Mouse (Mus musculus) limb, embryonic 11.5 days (tissue): ENCODE measurements around the gene Nsun5. TPM values are rescaled to one million over a fixed set of nuclear protein-coding genes. Genes with fewer than 3 reads are reported as not detected.

Experiments
- ATAC-seq: fragments of 200-750 bp; cut with Nextera tagmentation; 2 replicates; pipeline ENCODE4 v1.8.0; 2017; ENCODE audit warnings: low read depth; ENCODE audit not compliant: insufficient number of reproducible peaks, low FRiP score, low TSS enrichment
- DNase-seq: peaks from one replicate; pipeline ENCODE4 v3.0.0-alpha.2; 2015; ENCODE audit warnings: low spot score
- H3K27ac ChIP-seq: fragments of 300-500 bp; sonication (generic); replicated peaks from 2 replicates; pipeline ENCODE4 v1.5.1; 2014; ENCODE audit warnings: low read depth, mild to moderate bottlenecking, low read length
- H3K27me3 ChIP-seq: fragments of 300-500 bp; sonication (generic); 2 replicates; pipeline ENCODE4 v1.6.1; 2014; ENCODE audit warnings: mild to moderate bottlenecking, low read length, mixed read lengths; ENCODE audit not compliant: control insufficient read depth, insufficient read depth
- H3K36me3 ChIP-seq: fragments of 300-500 bp; sonication (generic); 2 replicates; pipeline ENCODE4 v1.6.1; 2014; ENCODE audit warnings: mild to moderate bottlenecking, low read length, moderate library complexity, mixed read lengths; ENCODE audit not compliant: control insufficient read depth, insufficient read depth
- H3K4me1 ChIP-seq: fragments of 300-500 bp; sonication (generic); 2 replicates; pipeline ENCODE4 v1.6.1; 2014; ENCODE audit warnings: low read length, mixed read lengths; ENCODE audit not compliant: control insufficient read depth, insufficient read depth
- H3K4me2 ChIP-seq: fragments of 300-500 bp; sonication (generic); 2 replicates; pipeline ENCODE4 v1.6.1; 2014; ENCODE audit warnings: low read depth, mild to moderate bottlenecking, moderate library complexity; ENCODE audit not compliant: severe bottlenecking
- H3K4me3 ChIP-seq: fragments of 300-500 bp; sonication (generic); 2 replicates; pipeline ENCODE4 v1.5.1; 2014; ENCODE audit warnings: low read depth, low read length
- H3K9ac ChIP-seq: fragments of 300-500 bp; sonication (generic); 2 replicates; pipeline ENCODE4 v1.6.1; 2014; ENCODE audit warnings: mild to moderate bottlenecking, low read length
- H3K9me3 ChIP-seq: fragments of 300-500 bp; sonication (generic); 2 replicates; pipeline ENCODE4 v1.6.1; 2016; ENCODE audit warnings: low read length; ENCODE audit not compliant: control insufficient read depth
- WGBS: fragments of 180-500 bp; shearing (Covaris S2); extraction: QIAGEN DNeasy Blood & Tissue Kit; methylation state at CpG from one replicate; pipeline ENCODE4 v1.1.7; 2014; 5-methylcytosine and 5-hydroxymethylcytosine counted together
- polyA plus RNA-seq: library from polyadenylated mRNA; unstranded; fragments of >200 nt; fragmentation: Nextera tagmentation; extraction: Ambion mirVana; gene quantifications from 2 replicates; pipeline ENCODE4 v1.2.1, GENCODE M21; 2014

Gene Nsun5
- polyA plus RNA-seq, 1 experiment from 2014 or later, result 31.5 TPM

DNA sequence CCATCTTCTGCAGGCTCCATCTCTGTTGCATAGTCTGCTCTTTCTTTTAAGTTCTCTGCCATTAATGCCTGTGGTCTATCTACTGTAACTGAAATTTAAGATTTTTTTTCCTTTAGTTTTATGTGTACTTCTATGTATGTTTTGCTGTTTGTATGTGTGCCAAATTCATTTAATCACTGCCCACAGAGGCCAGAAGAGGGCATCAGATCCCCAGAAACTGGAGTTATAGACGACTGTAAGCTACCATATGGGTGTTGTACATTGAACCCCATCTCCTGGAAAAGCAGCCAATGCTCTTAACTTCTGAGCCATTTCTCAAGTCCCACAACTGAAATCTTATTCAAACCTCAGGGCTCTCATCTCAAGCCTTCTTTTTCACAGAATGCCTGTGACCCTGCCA, 23.3 kb upstream of the Nsun5 start:
- H3K4me1 ChIP-seq, result no peaks in the 10 kb centered on the region
- WGBS, result 24% methylated on average over 1 of the region's 1 CpGs
- DNase-seq (no peak), ATAC-seq (no peak)
- H3K36me3 ChIP-seq, result no peaks in the 10 kb centered on the region
- H3K27ac ChIP-seq, result no peak overlapping the region
- no peak overlapping the region for H3K4me2 ChIP-seq
- H3K27me3 ChIP-seq, result no peaks in the 10 kb centered on the region
- no peak overlapping the region for H3K4me3 ChIP-seq
- peaks cover 6% of the 10 kb centered on the region for H3K9me3 ChIP-seq
- no peak overlapping the region for H3K9ac ChIP-seq

GRCm38 (mm10) chr5:135347511-135348011, 22.2 kb upstream of the Nsun5 start:
- ATAC-seq, result no peak
- H3K4me2 ChIP-seq, result no peak overlapping the region
- H3K4me3 ChIP-seq, result no peak overlapping the region
- H3K9ac ChIP-seq, result no peak overlapping the region
- no peak overlapping the region for H3K27ac ChIP-seq
- 71% methylated on average over 4 of the region's 4 CpGs for WGBS
- peaks cover 6% of the 10 kb centered on the region for H3K9me3 ChIP-seq
- no peaks in the 10 kb centered on the region for H3K27me3 ChIP-seq
- DNase-seq, result no peak
- H3K4me1 ChIP-seq, result no peaks in the 10 kb centered on the region
- no peaks in the 10 kb centered on the region for H3K36me3 ChIP-seq

- no peak within 1 kb of the TSS for H3K9ac ChIP-seq
- no peaks in the 10 kb centered on the region for H3K27me3 ChIP-seq
- H3K27ac ChIP-seq, result no peak within 1 kb of the TSS
- DNase-seq (no peak), ATAC-seq (no peak)
- no peak within 1 kb of the TSS for H3K4me3 ChIP-seq
- H3K4me2 ChIP-seq, result no peak within 1 kb of the TSS
- peaks cover 6% of the 10 kb centered on the region for H3K9me3 ChIP-seq
- H3K4me1 ChIP-seq, result no peaks in the 10 kb centered on the region
- WGBS, result 90% methylated on average over 35 of the region's 35 CpGs
- H3K36me3 ChIP-seq, result no peaks in the 10 kb centered on the region
Observed at GRCm38 (mm10) chr5:135349862-135350261, 19.9 kb upstream of the Nsun5 start, which contains the start of gene Fkbp6. Gene Fkbp6 (minus strand): TSS chr5:135350044.

DNA sequence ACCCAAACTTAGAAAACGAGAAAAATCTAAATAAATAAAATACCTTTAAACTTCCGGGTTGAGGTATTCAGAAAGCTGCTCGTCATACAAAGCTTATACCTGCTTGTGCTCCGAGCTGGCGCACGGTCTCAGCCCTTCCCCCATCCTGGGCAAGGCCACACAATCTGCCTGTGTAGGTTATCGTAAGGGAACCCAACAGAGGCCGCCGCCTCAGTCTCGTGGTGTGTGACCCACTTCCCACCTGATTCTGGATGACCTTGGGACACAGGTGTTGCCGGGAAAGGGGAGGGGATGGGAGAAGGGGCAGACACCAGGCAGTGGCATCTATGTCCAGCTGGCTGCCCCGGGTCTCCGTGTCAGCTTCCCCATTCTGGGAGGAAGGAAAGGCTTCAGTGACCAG, 18.1 kb upstream of the Nsun5 start:
- Histone ChIP-seq H3K4me2 (no peak overlapping the region), H3K4me3 (no peak overlapping the region), H3K4me1 (no peaks in the 10 kb centered on the region), H3K9me3 (peaks cover 6% of the 10 kb centered on the region), H3K27ac (no peak overlapping the region), H3K36me3 (no peaks in the 10 kb centered on the region), H3K27me3 (no peaks in the 10 kb centered on the region), H3K9ac (no peak overlapping the region)
- 88% methylated on average over 13 of the region's 13 CpGs for WGBS
- no peak for DNase-seq
- no peak for ATAC-seq

DNA sequence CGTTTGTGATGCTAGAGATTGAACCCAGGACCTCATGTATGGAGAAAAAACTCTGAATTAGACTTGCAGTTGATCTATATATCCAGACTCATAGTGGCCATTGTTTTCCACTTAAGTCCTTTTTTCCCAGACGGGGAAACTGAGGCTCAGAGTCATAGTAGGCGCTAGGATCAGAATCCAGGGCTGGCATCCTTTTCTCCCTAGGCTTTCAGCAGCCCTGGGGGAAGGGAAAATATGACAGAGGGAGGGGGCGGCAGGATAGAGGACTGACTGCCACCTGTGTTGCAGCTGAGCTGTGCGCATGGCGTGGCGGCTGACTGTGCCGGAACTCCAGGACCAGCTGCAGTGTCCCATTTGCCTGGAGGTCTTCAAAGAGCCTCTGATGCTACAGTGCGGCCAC, 16.8 kb upstream of the Nsun5 start, which contains the start of gene Trim50:
TSS of gene Trim50 (plus strand) at position 301 of the 400 bp plus-strand sequence.
- Histone ChIP-seq H3K4me1 (no peaks in the 10 kb centered on the region), H3K27ac (no peak within 1 kb of the TSS), H3K36me3 (no peaks in the 10 kb centered on the region), H3K4me2 (no peak within 1 kb of the TSS), H3K9ac (no peak within 1 kb of the TSS), H3K4me3 (no peak within 1 kb of the TSS), H3K27me3 (no peaks in the 10 kb centered on the region), H3K9me3 (peaks cover 9% of the 10 kb centered on the region)
- 57% methylated on average over 9 of the region's 9 CpGs for WGBS
- ATAC-seq (no peak), DNase-seq (no peak)

DNA sequence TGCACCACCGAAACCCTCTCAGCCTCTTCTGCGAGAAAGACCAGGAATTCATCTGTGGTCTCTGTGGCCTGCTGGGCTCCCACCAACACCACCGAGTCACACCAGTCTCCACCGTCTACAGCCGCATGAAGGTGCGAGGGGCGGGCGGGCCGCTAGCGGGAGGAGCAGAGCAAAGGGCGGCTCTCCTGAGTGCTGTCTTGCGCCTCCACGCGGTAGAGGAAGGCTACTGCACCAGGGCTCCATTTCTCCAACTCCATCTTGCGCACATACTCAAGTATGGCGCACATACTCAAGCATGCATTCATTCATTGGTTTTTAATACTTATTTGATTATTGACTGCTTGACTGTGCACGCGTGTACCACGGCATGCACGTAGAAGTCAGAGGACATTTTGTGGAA, 16.2 kb upstream of the Nsun5 start:
- Histone ChIP-seq H3K36me3 (no peaks in the 10 kb centered on the region), H3K9me3 (peaks cover 9% of the 10 kb centered on the region), H3K4me3 (no peak overlapping the region), H3K27me3 (no peaks in the 10 kb centered on the region), H3K4me1 (no peaks in the 10 kb centered on the region), H3K9ac (no peak overlapping the region), H3K27ac (no peak overlapping the region), H3K4me2 (no peak overlapping the region)
- WGBS, result 15% methylated on average over 20 of the region's 20 CpGs
- DNase-seq, result peak; percentile 64
- ATAC-seq, result no peak

GRCm38 (mm10) chr5:135356090-135356489, 13.7 kb upstream of the Nsun5 start:
- Histone ChIP-seq H3K4me2 (no peak overlapping the region), H3K27me3 (no peaks in the 10 kb centered on the region), H3K36me3 (no peaks in the 10 kb centered on the region), H3K27ac (no peak overlapping the region), H3K9ac (no peak overlapping the region), H3K4me3 (no peak overlapping the region), H3K4me1 (no peaks in the 10 kb centered on the region), H3K9me3 (peaks cover 4% of the 10 kb centered on the region)
- 77% methylated on average over 1 of the region's 1 CpGs for WGBS
- ATAC-seq, result no peak
- no peak for DNase-seq

- H3K9ac ChIP-seq, result no peak overlapping the region
- H3K36me3 ChIP-seq, result no peaks in the 10 kb centered on the region
- no peak overlapping the region for H3K4me3 ChIP-seq
- ATAC-seq, result no peak
- peaks cover 4% of the 10 kb centered on the region for H3K9me3 ChIP-seq
- DNase-seq, result no peak
- H3K4me2 ChIP-seq, result no peak overlapping the region
- H3K27me3 ChIP-seq, result no peaks in the 10 kb centered on the region
- H3K27ac ChIP-seq, result no peak overlapping the region
- WGBS, result 84% methylated on average over 2 of the region's 2 CpGs
- no peaks in the 10 kb centered on the region for H3K4me1 ChIP-seq
Observed at GRCm38 (mm10) chr5:135357556-135357955, 12.2 kb upstream of the Nsun5 start.

DNA sequence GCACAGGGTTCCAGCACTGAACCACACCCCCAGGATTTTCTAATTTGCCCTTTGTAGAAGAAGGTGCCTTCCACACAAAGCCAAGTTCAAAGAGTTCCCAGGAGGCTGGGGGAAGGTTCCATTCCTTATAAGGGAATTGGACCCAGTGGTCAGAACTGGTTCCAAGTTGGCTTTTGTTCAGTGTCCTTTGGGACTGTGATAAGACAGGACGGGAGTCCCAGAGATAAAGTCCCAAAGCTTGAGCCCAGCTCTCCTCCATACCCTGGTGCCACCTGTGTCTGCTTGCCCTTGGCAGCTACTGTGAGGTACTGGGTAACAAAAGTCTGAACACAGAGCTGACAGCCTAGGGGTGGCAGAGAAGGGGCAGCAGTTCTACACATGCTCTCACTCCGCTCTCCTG, 10.0 kb upstream of the Nsun5 start:
- no peak overlapping the region for H3K4me3 ChIP-seq
- no peaks in the 10 kb centered on the region for H3K36me3 ChIP-seq
- no peak overlapping the region for H3K9ac ChIP-seq
- 92% methylated on average over 2 of the region's 2 CpGs for WGBS
- ATAC-seq, result no peak
- no peak overlapping the region for H3K4me2 ChIP-seq
- H3K9me3 ChIP-seq, result peaks cover 4% of the 10 kb centered on the region
- H3K4me1 ChIP-seq, result no peaks in the 10 kb centered on the region
- DNase-seq, result no peak
- H3K27me3 ChIP-seq, result no peaks in the 10 kb centered on the region
- no peak overlapping the region for H3K27ac ChIP-seq
